Mouse (Mus musculus): ENCODE data around the gene P3h2. TPM values are rescaled to one million over a fixed set of nuclear protein-coding genes. Genes with fewer than 3 reads are reported as not detected.

The P3h2 gene
- polyA plus RNA-seq, 1 experiment from 2014 or later = 0.38 TPM

DNA sequence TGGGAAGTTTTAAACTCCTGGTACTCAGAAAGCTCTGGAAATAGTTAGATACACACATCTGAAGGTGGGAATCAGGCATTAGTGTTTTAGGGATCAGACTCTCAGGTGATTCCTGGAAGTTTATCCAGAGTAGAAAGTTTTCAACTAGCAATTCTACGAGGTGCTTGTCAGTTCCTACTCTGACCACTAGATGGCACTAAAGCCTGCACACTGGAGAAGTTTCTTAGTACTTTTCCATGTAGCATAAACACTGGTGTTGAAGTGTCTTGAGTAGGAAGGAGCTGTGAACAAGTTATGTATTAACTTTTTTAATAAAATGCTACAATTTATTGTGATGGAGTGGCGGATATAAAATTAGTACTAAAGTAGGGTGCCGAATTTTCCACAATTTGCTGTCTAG, 141.7 kb downstream of the P3h2 start:
- DNase-seq (peak; percentile 88), ATAC-seq (ENCODE audit: low FRiP score, low TSS enrichment) (no peak)
- Histone ChIP-seq H3K4me1 (ENCODE audit: control insufficient read depth, insufficient read depth, low read length) (no peaks in the 10 kb centered on the region), H3K36me3 (ENCODE audit: control insufficient read depth, insufficient read depth, low read length) (no peaks in the 10 kb centered on the region), H3K9me3 (ENCODE audit: control insufficient read depth, low read length) (no peaks in the 10 kb centered on the region), H3K27me3 (ENCODE audit: control insufficient read depth, insufficient read depth, low read length) (no peaks in the 10 kb centered on the region), H3K27ac (replicated peaks; ENCODE audit: low read depth, low read length) (no peak overlapping the region), H3K4me3 (replicated peaks; ENCODE audit: low read depth, low read length) (no peak overlapping the region), H3K4me2 (ENCODE audit: low read length) (no peak overlapping the region), H3K9ac (replicated peaks; ENCODE audit: low read length) (no peak overlapping the region)
- 28% methylated on average over 3 of the region's 3 CpGs for WGBS

DNA sequence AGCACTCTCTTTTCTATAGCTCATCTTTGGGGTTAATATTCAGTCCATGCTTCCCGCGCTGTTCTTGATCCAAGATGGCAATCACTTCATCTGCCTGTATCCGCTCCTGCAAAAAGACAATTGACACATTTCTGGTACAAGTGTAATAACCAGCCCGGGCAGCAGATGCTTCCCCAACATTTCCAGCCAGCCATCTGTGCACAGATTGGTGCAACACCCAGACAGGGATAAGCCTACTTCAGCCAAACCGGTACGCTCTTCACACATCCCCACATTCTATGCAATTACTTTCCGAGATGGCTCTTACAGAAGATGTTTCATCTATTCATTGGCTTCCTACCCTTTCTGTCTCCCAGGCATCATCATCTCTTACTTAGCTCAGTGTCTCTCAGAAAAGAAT, 145.2 kb downstream of the P3h2 start:
- no peaks in the 10 kb centered on the region for H3K27me3 ChIP-seq (ENCODE audit: control insufficient read depth, insufficient read depth, low read length)
- no peaks in the 10 kb centered on the region for H3K36me3 ChIP-seq (ENCODE audit: control insufficient read depth, insufficient read depth, low read length)
- no peak overlapping the region for H3K4me2 ChIP-seq (ENCODE audit: low read length)
- no peaks in the 10 kb centered on the region for H3K9me3 ChIP-seq (ENCODE audit: control insufficient read depth, low read length)
- no peak overlapping the region for H3K27ac ChIP-seq (replicated peaks; ENCODE audit: low read depth, low read length)
- DNase-seq = no peak
- no peak overlapping the region for H3K9ac ChIP-seq (replicated peaks; ENCODE audit: low read length)
- no peaks in the 10 kb centered on the region for H3K4me1 ChIP-seq (ENCODE audit: control insufficient read depth, insufficient read depth, low read length)
- H3K4me3 ChIP-seq (replicated peaks; ENCODE audit: low read depth, low read length) = no peak overlapping the region
- WGBS = 90% methylated on average over 7 of the region's 7 CpGs
- no peak; the same call in 1 of the 2 replicates for ATAC-seq (ENCODE audit: low FRiP score, low TSS enrichment)

DNA sequence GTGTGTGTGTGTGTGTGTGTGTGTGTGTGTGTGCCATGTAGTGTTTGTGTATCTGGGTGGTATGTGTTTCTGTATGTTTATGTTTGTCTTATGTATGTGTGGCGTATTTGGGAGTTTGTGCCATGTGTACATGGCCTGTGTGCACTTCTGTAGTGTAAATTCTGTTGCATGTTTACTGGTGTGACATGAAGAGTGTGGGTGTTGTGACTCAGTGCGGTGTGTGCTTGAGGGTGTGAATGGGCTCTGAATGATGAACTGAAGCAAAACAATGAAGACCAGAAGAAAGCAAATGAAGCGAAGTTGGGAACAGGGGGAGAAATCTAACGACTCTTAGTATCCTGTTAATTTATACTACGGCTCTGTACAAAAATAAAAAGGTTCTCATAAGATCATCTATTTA, 145.7 kb downstream of the P3h2 start:
- Histone ChIP-seq H3K4me1 (ENCODE audit: control insufficient read depth, insufficient read depth, low read length) (no peaks in the 10 kb centered on the region), H3K27ac (replicated peaks; ENCODE audit: low read depth, low read length) (no peak overlapping the region), H3K27me3 (ENCODE audit: control insufficient read depth, insufficient read depth, low read length) (no peaks in the 10 kb centered on the region), H3K36me3 (ENCODE audit: control insufficient read depth, insufficient read depth, low read length) (no peaks in the 10 kb centered on the region), H3K9ac (replicated peaks; ENCODE audit: low read length) (no peak overlapping the region), H3K4me3 (replicated peaks; ENCODE audit: low read depth, low read length) (no peak overlapping the region), H3K4me2 (ENCODE audit: low read length) (no peak overlapping the region), H3K9me3 (ENCODE audit: control insufficient read depth, low read length) (no peaks in the 10 kb centered on the region)
- DNase-seq (no peak), ATAC-seq (ENCODE audit: low FRiP score, low TSS enrichment) (no peak)
- WGBS = 92% methylated on average over 5 of the region's 5 CpGs

DNA sequence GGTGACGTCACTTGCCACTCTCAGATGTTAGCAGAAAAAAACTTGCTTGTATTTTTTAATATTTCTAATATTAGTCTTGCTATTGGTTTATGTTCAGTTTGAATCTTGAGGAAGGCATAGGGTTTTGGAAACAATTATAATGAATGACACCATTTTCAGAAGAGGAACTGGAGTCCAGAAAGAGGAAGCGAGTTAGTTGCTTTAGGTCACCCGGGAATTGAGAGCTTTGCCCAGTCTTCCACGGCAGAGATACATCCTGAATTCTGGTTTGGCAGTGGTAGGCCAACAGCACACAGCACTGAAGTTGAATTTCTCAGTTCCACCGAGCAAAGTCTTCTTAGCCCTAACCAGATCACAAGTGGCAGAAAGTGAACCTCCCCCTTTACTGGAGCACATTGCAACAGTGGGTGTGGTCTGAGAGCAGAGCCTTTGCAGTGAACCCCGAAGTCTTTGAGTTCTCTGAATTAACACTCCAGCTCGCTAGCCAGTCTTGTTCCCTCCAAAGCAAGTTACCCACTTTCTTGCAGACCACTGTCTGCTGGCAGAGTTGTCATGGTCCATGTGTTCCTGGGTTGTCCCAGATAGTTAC, 146.8 kb downstream of the P3h2 start:
- Histone ChIP-seq H3K27ac (replicated peaks; ENCODE audit: low read depth, low read length) (no peak overlapping the region), H3K4me3 (replicated peaks; ENCODE audit: low read depth, low read length) (no peak overlapping the region), H3K36me3 (ENCODE audit: control insufficient read depth, insufficient read depth, low read length) (no peaks in the 10 kb centered on the region), H3K9ac (replicated peaks; ENCODE audit: low read length) (no peak overlapping the region), H3K27me3 (ENCODE audit: control insufficient read depth, insufficient read depth, low read length) (no peaks in the 10 kb centered on the region), H3K4me2 (ENCODE audit: low read length) (no peak overlapping the region), H3K4me1 (ENCODE audit: control insufficient read depth, insufficient read depth, low read length) (no peaks in the 10 kb centered on the region), H3K9me3 (ENCODE audit: control insufficient read depth, low read length) (no peaks in the 10 kb centered on the region)
- ATAC-seq (ENCODE audit: low FRiP score, low TSS enrichment) (no peak), DNase-seq (no peak)
- WGBS = 79% methylated on average over 7 of the region's 7 CpGs

DNA sequence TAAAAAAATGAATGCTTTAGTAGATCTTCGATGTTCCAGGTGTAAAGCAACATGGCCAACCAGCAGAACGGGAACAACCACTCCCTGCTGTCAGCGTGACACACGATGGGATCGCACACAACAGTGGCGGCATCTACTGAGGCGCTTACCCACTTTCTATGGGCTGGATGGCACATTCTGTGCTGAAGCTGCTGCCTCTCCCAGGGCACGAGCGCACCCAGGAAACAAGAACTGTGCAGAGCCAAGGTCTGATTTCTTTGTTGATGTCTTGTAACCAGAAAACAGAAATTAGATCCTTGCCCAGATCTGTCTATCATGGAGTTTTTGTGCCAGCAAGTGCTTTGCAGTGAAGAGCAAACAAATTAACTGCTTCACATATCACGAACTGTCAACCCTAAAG, 147.4 kb downstream of the P3h2 start:
- no peak overlapping the region for H3K4me3 ChIP-seq (replicated peaks; ENCODE audit: low read depth, low read length)
- no peak for ATAC-seq (ENCODE audit: low FRiP score, low TSS enrichment)
- H3K9me3 ChIP-seq (ENCODE audit: control insufficient read depth, low read length) = no peaks in the 10 kb centered on the region
- no peak overlapping the region for H3K9ac ChIP-seq (replicated peaks; ENCODE audit: low read length)
- 89% methylated on average over 10 of the region's 10 CpGs for WGBS
- no peaks in the 10 kb centered on the region for H3K27me3 ChIP-seq (ENCODE audit: control insufficient read depth, insufficient read depth, low read length)
- H3K27ac ChIP-seq (replicated peaks; ENCODE audit: low read depth, low read length) = no peak overlapping the region
- no peaks in the 10 kb centered on the region for H3K4me1 ChIP-seq (ENCODE audit: control insufficient read depth, insufficient read depth, low read length)
- H3K36me3 ChIP-seq (ENCODE audit: control insufficient read depth, insufficient read depth, low read length) = no peaks in the 10 kb centered on the region
- DNase-seq = no peak
- no peak overlapping the region for H3K4me2 ChIP-seq (ENCODE audit: low read length)

DNA sequence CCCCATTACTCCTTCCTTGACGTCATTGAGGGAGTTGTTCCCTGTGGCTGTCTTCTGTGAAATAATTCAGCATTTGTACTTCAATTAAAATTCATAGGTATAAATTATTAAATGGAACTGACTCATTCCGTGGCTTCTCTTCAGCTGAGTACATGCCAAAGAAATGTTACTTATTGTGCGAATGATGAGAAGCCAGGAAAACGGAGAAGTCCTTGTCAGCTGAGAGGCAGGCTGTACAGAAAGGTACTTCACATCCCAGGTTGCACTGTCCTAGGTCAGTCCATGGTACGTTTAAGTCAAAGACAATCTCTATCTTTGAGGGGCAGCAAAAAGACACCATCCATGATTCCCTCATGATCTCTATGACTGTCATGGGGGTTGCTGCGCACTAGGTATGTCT, 148.8 kb downstream of the P3h2 start:
- Histone ChIP-seq H3K36me3 (ENCODE audit: control insufficient read depth, insufficient read depth, low read length) (no peaks in the 10 kb centered on the region), H3K4me2 (ENCODE audit: low read length) (no peak overlapping the region), H3K4me1 (ENCODE audit: control insufficient read depth, insufficient read depth, low read length) (no peaks in the 10 kb centered on the region), H3K27ac (replicated peaks; ENCODE audit: low read depth, low read length) (no peak overlapping the region), H3K9ac (replicated peaks; ENCODE audit: low read length) (no peak overlapping the region), H3K27me3 (ENCODE audit: control insufficient read depth, insufficient read depth, low read length) (no peaks in the 10 kb centered on the region), H3K4me3 (replicated peaks; ENCODE audit: low read depth, low read length) (no peak overlapping the region), H3K9me3 (ENCODE audit: control insufficient read depth, low read length) (no peaks in the 10 kb centered on the region)
- no peak for DNase-seq
- ATAC-seq (ENCODE audit: low FRiP score, low TSS enrichment) = no peak
- WGBS = 90% methylated on average over 6 of the region's 6 CpGs

DNA sequence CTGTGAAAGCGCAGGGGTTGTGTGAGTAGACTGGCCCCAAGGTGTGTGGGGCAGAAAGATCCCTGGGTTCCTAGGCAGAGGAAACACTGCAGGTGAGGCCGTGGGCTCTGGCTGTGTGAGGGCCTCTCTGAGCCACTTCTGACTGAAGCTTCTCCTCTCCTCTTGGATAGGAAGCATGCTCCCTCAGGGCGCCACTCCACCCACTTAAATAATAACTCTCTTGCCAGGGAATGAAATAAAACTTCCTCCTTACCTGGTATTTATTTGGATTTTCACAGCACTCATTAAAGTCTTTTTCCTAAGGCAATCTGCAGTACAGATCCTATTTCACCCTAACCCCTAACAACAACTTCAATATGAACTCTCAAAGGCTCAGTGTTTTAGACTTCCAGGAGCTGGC, 151.0 kb downstream of the P3h2 start:
- Histone ChIP-seq H3K4me2 (ENCODE audit: low read length) (no peak overlapping the region), H3K27ac (replicated peaks; ENCODE audit: low read depth, low read length) (no peak overlapping the region), H3K9ac (replicated peaks; ENCODE audit: low read length) (no peak overlapping the region), H3K9me3 (ENCODE audit: control insufficient read depth, low read length) (no peaks in the 10 kb centered on the region), H3K36me3 (ENCODE audit: control insufficient read depth, insufficient read depth, low read length) (no peaks in the 10 kb centered on the region), H3K4me3 (replicated peaks; ENCODE audit: low read depth, low read length) (no peak overlapping the region), H3K4me1 (ENCODE audit: control insufficient read depth, insufficient read depth, low read length) (no peaks in the 10 kb centered on the region), H3K27me3 (ENCODE audit: control insufficient read depth, insufficient read depth, low read length) (no peaks in the 10 kb centered on the region)
- ATAC-seq (ENCODE audit: low FRiP score, low TSS enrichment) (no peak), DNase-seq (no peak)
- 98% methylated on average over 3 of the region's 3 CpGs for WGBS

DNA sequence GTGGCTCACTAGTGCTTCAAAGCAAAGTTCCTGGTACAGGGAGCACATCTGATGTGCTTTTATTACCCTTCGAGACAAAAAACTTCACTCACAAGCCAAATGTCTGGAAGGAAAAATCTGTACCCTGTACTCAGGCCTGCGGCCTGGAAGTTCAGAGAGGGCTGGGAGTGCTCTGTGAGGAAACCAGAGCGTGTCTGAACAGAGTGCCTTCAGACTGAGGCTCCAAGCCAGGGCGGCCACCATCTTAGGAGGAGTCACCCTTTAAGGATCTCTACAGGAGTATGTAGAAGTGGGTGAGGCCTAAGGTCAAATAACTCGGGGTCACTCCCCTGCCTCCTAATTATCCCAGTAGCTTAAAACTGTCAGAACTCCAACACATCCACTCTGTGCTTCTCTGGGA, 152.2 kb downstream of the P3h2 start:
- Histone ChIP-seq H3K27me3 (ENCODE audit: control insufficient read depth, insufficient read depth, low read length) (no peaks in the 10 kb centered on the region), H3K27ac (replicated peaks; ENCODE audit: low read depth, low read length) (no peak overlapping the region), H3K4me1 (ENCODE audit: control insufficient read depth, insufficient read depth, low read length) (no peaks in the 10 kb centered on the region), H3K9ac (replicated peaks; ENCODE audit: low read length) (no peak overlapping the region), H3K4me2 (ENCODE audit: low read length) (no peak overlapping the region), H3K36me3 (ENCODE audit: control insufficient read depth, insufficient read depth, low read length) (no peaks in the 10 kb centered on the region), H3K4me3 (replicated peaks; ENCODE audit: low read depth, low read length) (no peak overlapping the region), H3K9me3 (ENCODE audit: control insufficient read depth, low read length) (no peaks in the 10 kb centered on the region)
- no peak for DNase-seq
- ATAC-seq (ENCODE audit: low FRiP score, low TSS enrichment) = 0 out of 2 replicates have a peak, but pooled peaks have one; percentile 22
- 88% methylated on average over 5 of the region's 5 CpGs for WGBS

DNA sequence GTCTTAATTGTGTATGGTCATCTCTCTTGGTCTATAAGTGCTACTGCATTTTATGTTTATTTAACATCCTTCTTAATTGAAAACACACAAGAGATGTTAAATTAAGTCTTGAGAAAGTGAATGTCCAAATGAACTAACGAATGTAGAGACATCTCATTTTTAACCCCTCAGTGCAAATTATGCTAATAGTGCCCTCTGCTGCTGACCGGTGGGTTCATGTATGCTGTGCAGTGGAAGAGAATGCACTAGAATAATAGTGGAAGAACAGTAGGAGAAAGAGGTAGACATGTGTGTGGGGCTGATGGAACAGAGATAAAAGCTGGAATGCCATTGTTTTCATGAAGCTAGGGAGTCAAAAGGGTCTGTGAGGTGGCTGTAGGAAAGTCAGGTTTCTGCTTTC, 153.6 kb downstream of the P3h2 start:
- H3K4me2 ChIP-seq (ENCODE audit: low read length) = no peak overlapping the region
- no peak for ATAC-seq (ENCODE audit: low FRiP score, low TSS enrichment)
- DNase-seq = peak; percentile 28
- no peak overlapping the region for H3K9ac ChIP-seq (replicated peaks; ENCODE audit: low read length)
- H3K4me1 ChIP-seq (ENCODE audit: control insufficient read depth, insufficient read depth, low read length) = no peaks in the 10 kb centered on the region
- H3K4me3 ChIP-seq (replicated peaks; ENCODE audit: low read depth, low read length) = no peak overlapping the region
- no peaks in the 10 kb centered on the region for H3K36me3 ChIP-seq (ENCODE audit: control insufficient read depth, insufficient read depth, low read length)
- H3K27ac ChIP-seq (replicated peaks; ENCODE audit: low read depth, low read length) = no peak overlapping the region
- no peaks in the 10 kb centered on the region for H3K27me3 ChIP-seq (ENCODE audit: control insufficient read depth, insufficient read depth, low read length)
- WGBS = 70% methylated on average over 2 of the region's 2 CpGs
- H3K9me3 ChIP-seq (ENCODE audit: control insufficient read depth, low read length) = no peaks in the 10 kb centered on the region

Data from midbrain, embryonic 14.5 days (tissue).